Mouse (Mus musculus) thymus, postnatal 36 days (tissue): Measurements from ENCODE around the gene Pex6.

ENCODE experiments used
- DNase-seq, 2 experiments: peaks; one replicate each; pipeline ENCODE4 v3.0.0; 2022; ENCODE audit warnings: mixed read lengths in 2 of 2

The Pex6 gene

DNA sequence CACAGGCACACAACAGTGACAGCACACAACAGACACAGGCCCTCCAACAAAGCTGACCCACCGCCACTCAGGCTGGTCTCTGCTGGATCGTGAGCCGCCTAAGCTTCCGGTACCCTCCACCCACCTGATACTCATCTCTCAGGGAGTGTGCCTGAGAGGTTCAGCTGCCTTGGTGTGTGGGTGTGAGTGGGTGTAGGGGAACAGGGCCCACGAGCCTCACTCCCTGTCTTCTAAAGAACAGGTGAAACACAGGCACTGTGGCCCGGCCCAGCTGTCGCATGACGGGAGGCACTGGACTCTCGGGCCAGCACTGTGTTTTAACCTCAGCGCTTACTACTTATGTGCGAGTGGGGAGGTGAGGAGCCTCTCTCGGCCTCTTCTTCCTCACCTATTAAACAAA is 9.2 kb upstream of the Pex6 start:
- DNase-seq: no peak

DNA sequence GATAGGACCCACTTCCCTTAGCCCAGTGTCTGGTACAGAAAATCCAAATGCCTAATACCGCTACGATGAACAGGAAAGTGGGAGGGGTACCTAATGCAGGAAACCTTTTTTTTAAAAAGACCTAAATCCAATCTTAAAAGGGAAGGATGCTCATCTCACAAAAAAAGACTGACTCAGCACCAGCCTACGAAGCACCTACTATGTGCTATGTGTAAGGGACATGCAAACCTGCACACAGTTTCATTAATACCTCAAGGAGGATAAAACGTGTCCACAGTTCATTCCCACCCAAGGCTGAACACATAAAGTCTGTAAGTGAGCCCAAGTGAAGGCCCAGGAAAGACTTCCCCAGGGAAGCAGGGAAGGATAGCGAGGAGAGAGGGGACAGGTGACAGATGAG is 8.8 kb upstream of the Pex6 start:
- DNase-seq: no peak

DNA sequence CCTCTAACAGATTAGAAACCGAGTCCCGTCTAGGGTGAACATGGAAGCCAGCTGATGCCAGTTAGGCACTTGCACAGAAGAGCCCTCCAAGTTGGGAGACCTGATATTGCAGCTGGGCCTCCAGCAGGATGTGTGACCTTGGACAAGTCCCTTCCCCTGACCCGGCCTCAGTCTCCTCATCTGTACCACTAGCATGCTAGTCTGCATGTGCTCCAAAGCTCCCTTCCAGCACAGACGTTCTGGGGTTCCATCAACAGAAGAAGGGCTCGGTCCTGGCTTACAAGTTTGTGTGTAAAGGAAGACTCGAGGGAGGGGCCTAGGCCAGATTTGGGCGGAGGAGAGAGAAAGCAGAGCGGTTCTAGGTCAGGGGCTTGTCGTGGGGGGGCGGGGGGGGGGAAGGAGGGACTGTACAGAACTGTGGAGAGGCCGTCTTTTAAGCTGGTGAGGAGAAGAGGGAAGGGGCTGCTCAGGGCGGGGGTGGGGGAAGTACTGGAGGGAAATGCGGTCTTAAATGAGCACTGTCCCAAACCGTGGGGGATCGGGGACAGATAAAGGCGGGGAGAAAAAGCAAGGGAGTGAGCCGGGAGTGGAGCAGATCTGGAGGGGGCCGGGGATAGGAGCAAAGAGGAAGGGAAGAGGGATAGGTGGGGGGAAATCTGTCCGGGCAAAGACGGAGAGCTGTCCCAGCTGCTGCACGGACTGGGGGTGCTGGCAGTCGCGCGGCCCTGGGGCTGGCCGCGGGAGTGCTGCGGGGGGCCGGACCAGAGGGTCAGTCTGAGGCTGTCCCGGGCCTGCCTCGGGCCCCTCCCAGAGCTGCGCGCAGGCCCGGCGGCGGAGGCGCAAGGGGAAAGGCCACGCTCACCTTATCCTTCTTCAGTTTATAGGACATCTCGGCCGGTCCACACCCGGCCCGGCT is 7.0 kb upstream of the Pex6 start:
- peak; percentile 30 to 45 for DNase-seq

DNA sequence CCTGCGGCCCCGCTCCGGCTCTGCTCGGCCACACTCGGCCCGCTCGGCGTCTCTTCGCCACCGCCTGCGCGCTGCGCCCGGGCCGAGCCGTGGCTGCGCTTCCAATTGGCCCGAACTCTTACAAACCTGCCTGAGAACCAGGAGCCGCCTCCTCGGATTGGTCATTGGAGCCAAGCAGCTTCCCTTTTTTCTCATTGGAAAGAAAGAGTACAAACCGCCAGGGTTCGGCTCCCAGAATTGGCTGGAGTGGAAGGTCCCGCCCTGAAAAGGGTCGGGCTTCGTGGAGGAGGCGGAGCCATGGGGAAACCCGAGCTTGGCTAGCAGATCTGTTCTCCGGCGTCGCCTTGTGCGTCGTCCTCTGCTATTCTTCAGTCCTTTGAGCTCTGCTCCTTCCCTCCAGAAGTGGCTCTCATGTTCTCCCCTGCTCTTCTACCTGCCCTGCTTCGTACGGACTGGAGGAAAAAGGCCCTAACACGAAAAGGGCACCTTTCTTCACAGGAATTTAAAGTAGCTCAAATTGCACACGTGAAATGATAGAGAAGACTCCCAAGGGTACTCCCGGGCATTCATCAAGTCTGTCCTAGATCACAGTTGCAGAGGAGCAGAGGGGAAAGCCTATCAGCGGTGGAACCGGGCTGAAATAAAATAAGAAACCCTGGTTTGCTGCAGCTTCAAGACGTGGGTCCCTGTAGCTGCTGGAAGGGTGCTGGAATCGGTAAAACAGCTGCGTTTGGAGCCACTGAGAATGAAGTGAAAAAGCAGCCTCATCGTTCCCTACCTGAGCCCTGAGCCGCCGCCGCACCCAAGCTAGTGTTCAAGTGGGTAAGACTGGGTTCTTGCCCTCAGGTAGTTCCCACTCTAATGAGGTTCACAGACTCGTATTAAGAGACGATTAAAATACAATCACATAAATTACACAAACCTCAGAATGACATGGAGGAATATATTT is 6.1 kb upstream of the Pex6 start, which contains the start of gene Ppp2r5d:
Ppp2r5d (minus strand) TSS at position 225 of the 949 bp plus-strand sequence.
- DNase-seq: peak; percentile 95 to 97

DNA sequence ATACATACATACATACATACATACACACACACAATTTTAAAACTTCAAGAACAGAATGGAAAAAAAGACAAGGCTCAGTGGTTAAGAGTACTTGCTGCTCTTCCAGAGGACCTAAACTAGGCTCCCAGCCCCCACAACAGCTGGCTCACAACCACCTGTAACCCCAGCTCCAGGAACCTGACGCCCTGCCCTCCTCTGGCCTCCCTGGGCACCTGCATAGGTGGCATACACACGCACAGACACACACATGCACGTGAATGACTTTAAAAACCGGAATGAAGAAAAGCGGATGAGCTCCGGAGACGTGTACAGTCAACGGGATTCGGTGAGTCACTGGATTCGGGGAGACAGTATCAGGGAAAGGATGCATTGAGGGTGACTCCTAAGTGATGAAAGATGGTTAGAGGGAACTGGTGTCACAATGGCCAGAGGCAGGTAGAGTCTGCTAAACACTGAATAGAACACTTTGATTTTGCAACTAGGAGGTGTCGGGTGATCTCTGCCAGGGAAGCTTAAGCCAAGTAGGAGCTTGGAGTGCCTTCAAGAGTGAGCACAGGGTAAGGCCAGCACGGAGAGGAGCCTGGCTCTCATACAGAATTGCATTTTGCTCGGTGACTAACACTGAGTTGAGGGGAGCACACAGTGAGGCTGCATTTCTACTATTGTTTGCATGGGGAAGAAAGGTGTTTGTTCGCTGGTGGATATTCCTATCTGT is 4.7 kb upstream of the Pex6 start:
- DNase-seq: no peak

DNA sequence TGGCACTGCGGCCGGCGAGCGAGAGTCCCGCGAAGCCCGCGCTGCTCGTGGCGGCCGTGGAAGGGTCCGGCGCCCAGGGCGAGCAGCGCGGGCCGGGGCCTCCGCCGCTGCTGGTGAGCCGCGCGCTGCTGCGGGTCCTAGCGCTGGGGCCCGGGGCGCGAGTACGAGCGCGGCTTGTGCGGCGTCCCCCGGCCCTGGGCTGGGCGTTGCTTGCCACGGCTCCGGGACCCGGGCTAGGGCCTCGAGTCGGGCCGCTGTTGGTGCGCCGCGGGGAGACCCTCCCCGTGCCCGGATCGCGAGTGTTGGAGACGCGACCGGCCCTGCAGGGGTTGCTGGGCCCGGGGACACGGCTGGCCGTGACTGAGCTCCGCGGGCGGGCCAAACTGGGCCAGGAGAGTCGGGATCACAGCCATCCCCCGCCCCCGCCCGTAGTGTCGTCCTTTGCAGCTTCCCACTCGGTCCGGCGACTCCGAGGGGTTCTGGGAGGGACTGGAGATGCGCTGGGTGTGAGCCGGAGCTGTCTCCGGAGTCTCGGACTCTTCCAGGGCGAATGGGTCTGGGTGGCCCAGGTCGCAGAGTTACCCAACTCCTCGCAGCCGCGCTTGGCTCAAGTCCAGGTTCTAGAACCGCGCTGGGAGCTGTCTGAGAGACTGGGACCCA is 479 bp downstream of the Pex6 start:
- peak in 1 of 2 experiments; percentile 57 for DNase-seq

DNA sequence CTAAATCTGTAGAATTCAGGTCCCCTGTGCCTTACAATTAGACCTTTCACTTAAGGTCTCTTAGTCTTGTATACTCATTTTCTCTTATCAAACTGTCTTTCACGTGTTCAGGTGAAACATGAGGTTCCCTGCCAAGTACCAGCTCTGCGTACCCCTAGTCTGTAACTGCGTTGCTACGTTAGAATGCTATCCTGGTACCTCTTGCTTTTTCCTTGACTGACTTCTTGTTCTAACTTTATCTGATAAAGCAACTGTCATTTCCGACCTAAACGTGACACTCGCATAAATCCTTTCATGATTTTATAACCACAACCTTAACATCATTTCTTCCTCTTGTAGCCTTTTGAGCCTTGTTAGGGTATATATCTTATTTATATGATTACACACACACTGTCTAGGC is 1.2 kb downstream of the Pex6 start:
- no peak for DNase-seq

DNA sequence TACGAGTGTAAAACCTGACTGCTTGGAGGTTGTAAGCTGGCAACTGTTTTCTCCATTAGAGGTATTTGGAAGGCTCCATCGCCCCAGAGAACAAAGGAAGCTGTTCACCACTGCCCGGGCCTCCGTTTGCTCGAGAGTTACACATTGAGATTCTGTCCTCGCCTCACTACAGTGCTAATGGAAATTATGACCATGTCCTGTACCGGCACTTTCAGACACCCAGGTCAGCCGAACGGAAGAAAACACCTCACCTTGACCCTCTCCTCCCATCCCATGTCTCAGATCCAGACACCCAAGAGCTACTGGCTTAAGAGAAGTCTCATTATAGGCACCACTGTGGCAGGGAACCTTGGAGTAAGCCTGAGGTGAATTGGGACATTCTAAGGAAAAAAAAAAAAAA is 2.6 kb downstream of the Pex6 start:
- DNase-seq: no peak

DNA sequence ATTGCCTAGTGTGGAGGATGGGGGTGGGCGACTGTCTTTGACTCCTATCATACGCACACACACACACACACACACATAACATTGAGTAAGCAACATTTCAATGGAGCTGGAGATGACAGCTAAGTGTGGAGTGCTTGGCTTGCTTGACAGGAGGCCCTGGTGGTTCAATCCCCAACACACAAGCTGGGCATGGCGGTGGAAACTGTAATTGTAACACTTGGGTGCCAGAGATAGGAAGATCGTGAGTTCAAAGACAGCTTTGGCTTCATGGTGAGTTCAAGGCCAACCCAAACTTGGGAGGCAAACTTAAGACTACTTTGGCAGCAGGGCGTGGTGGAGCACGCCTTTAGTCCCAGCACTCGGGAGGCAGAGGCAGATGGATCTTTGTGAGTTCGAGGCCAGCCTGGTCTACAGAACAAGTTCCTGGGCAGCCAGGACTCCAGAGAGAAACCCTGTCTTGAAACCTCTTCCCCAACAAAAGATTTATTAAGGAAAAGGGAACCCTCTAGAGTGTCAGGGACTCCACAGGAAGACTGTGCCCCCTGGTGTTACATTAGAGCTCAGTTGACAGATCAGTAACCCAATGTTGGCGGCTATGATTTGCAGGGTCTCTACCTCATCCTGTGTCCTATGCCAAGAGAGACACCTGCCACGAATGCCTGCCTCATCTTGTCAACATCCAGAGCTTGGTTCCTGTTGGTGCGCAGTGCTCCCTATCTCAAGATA is 3.7 kb downstream of the Pex6 start:
- no peak for DNase-seq

DNA sequence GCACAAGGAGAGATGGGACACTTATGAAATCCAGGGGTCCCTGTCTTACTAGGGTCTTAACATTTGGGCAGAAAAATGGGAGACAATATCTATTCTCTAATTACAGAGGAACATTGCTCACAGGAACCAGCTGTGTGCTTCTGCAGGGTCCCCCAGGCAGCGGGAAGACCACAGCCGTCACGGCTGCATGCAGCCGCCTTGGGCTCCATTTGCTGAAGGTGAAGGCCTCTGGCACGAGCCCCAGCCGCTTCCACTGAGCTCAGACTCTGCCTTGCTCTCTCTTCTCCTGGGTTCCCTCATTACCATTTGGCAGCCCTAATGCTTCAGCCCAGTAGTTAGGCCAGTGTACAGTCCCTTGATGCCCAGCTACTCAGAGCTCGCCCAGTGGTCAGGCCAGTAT is 9.8 kb downstream of the Pex6 start:
- no peak for DNase-seq

DNA sequence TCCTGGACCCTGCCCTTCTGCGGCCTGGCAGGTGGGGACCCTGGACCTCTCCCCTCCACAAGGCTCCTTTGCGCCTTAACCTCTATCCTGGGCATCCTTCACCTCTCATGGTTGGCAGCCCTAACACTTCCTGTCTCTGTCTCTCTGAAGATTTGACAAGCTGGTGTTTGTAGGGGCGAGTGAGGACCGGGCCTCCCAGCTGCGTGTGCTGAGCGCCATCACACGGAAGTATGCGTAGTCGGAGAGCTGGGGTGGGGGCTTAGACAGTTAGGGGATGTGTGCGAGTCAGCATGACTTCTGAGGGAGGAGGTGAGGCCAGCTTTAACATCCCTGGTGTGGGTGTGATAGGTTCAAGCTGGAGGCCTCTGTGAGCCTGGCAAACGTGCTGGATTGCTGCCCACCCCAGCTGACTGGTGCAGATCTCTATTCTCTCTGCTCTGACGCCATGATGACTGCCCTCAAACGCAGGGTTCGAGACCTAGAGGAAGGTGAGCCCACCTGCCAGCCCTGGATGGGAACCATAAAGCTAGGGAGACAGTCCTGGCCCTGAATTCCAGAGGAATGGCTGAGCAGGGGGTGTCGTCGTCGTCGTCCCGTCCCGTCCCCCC is 13.3 kb downstream of the Pex6 start:
- no peak for DNase-seq

DNA sequence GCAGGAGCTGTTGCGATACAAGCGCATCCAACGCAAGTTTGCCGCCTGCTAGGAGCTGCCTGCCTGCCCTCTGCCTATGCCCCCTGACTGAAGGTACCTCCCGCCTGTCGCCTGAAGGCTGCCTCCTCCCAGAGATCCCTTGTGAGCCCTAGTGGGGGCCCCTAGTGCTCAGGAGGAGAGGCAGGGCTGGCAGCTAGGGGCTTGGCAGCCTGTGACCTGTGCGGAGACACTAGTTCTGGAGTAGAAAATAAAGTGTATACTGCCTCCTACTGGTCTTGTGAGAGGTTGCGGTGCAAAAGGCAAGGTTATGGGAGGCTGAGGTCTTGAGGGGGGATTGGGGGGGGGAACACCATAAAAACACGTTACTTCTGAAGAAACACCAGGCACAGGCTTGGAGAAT is 14.0 kb downstream of the Pex6 start:
- DNase-seq: peak; percentile 39 to 63

DNA sequence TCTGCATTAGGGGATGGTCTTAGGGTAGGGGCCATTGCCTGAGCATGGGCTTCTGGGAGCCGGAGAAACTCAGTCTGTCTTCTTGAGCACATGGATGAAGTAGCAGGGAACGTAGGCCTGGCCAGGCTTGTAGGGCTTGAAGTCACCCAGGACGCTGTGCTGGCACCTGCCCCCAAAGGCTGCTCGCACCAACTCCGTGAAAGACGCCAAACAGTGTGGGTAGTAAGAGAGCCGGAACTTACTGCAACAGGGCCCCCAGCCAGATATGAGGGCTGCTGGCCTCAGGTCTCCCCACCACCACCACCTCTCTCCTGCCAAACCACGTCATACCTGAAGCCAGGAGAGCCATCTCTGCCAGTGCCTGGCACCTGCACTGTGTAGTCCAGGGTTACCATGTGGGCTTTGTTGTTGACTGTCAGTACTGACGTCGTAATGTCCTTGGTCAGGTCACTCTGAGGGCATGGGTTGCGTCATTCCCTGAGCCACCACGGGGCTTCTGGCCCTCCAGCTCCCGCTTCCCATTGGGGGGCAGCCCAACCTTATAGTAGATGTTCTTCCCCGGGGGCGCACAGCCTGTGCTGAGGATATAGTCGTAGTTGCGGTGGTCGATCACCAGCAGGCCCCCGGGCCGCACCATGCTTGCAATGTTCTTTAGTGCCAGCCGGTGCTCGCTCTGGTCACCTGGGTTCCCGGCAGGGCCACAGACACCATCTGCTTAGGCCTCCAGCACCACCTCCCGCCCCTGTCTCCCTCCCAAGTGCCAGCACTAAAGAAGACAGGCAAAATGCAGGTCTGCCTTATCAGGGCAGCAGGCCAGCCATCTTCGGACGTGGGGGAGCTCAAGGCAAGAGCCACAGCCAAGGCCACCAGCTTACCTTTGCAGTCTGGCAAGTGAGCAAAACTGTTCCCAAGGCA is 14.7 kb downstream of the Pex6 start:
- no peak for DNase-seq

DNA sequence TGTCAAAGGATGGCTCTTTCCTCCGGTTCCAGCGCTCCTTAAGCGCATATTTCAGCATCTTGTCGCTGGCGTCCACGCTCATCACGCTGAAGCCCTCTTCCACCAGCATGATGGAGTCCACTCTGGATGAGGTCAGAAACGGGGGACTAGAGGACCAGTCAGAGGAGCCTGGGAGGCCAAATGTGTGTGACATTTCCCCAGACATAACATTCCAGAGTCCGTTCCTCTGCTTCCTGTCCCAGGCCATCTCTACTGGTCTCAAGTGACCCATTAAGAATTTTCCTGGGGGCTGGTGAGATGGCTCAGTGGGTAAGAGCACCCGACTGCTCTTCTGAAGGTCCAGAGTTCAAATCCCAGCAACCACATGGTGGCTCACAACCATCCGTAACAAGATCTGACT is 16.0 kb downstream of the Pex6 start:
- DNase-seq: no peak

DNA sequence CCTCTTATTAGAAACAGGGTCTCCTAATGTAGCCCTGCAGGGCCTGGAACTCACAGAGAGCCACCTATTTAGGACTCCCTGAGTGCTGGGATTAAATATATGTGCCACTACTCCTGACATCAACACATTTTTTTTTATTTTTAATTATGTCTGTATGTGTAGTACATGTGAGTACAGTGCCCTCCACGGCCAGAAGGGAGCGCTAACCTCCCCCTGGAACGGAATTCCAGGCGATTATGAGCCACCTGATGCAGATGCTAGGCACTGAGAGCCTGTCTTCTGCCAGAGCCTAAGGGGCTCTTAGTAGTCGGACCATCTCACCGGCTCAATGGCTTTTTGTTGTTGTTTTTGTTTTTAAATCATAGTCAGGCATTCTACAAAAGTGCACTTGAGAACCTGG is 16.8 kb downstream of the Pex6 start:
- DNase-seq: peak; percentile 30 to 35

DNA sequence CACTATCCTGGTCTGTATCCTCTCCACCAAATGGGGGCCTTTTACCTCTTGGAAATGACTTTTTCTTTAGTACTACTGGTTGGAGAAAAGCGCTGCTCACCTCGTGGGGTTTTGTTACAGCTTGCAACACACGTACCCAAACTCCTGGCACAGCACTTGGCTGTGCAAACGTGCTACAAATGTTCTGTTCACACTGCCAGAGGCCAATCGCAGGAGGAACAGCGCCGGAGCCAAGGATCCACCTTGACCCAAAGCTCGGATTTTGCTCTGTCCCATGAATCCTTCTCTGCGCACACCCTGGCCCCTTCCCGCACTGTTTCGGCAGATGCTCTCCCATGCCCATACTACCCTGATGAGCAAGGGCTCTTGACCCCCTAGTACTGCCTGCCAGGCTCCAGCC is 17.2 kb downstream of the Pex6 start:
- DNase-seq: no peak

DNA sequence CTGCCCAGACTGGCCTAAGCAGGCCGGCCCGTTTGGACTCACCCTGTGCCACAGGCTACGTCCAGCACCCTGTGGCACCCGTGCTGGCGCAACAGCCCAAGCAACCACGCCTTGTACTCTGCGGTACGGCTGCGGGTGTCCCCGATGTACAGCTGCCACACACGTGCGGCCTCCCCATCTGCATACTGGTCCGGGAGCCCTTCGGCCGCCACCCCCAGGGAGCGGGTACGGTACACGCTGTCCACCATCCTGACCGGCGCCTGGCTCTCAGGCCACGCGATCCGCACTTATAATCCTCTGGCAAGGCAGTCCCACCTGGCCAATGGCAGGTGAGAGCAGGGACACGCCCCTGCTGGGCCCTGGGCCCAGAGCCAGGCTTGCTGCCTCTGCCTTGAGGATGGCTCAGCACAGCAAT is 17.6 kb downstream of the Pex6 start, which contains the start of gene Gnmt:
Gnmt (minus strand) TSS at position 265 of the 415 bp plus-strand sequence.
- no peak for DNase-seq

DNA sequence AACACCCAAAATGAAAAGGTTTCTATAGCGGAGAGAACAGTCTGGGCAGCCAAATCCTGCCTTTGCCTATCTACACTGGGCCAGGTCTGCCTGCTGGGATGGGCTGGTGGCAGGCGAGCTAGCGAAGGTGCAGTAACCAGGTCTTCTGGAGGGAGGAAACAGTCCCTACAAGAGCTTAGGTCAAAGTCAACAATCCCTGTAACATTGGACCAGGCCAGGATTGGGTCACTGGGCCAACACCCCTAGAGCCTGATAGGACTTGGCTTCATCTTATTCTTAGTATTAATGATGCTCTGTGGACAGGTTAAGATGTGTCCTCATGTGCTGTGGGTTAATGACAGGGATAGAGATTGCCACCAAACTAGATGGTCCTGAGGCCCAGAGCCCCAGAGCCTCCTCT is 22.8 kb downstream of the Pex6 start:
- no peak for DNase-seq

DNA sequence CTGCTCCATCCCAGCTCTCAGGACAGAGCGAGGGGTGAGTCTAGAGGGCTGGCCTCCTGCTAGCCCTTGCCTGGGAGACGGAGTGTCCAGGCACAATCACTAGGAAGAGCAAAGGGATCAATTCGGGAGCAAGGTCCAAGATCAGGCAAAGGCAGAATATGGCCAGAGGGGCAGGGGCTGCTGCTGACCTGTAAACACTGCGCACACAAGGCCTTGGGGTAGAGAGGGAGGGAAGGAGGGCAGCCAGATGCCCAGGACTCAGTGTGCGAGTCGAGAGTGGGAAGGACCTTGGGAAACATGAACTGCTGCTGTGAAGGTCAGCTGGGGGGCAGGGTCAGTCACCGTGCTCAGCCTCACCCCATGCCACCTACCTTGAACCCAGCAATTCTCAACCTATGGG is 24.0 kb downstream of the Pex6 start:
- no peak for DNase-seq

DNA sequence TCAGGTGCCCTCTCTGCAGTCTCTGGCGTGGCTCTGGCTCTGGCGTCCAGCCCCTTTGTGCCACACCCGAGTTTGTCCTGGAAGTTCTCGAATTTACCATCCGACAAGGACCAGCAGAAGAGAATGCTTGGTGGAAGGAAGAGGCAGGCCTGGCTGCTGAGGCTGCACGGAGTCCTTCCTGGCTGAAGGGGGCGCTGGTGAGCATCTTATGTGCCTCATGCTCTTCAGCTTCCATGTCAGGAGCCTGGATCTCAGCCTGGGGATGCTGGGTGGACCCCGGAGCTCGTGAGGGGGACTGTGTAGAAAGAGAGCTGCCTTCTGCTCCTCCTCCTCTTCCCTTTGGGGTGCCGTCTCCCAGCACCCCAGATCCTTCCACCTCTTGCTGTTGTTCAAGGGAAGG is 24.9 kb downstream of the Pex6 start:
- peak; percentile 50 to 52 for DNase-seq
